Mouse (Mus musculus): ENCODE results near the gene Nacc1. TPM values are rescaled to one million over a fixed set of nuclear protein-coding genes. Genes with fewer than 3 reads are reported as not detected.

Gene Nacc1
- total RNA-seq, 2 experiments from 2014 or later: 50.2 TPM

DNA sequence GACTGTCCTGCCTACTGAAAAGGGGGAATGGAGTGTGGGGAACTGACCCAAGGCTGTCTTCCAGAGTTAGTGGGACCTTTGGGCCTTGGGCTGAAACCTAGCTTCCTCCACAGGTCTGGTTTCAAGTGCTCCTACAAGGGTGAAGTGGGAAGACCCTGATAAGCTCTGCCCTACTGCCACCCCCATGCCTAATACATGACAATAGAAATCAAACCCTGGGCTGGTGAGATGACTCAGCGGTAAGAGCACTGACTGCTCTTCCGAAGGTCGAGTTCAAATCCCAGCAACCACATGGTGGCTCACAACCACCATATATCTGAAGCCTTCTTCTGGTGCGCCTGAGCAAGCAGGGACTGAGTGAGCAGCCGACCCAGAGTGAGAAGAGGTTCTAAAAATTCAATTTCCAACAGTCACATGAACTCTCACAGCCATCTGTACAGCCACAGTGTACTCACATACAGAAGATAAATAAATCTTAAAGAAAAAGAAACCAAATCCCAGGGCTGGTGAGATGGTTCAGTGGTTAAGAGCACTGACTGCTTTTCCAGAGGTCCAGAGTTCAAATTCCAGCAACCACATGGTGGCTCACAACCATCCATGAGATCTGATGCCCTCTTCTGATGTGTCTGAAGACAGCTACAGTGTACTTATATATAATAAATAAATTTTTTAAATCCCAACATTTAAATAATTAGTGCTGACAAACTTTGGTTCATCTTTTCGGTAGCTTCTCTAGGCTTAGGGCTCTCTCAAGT lies 18.8 kb downstream of the Nacc1 start:
- DNase-seq: no peak
- intact Hi-C loops (cut with DNase I): no loop called here

DNA sequence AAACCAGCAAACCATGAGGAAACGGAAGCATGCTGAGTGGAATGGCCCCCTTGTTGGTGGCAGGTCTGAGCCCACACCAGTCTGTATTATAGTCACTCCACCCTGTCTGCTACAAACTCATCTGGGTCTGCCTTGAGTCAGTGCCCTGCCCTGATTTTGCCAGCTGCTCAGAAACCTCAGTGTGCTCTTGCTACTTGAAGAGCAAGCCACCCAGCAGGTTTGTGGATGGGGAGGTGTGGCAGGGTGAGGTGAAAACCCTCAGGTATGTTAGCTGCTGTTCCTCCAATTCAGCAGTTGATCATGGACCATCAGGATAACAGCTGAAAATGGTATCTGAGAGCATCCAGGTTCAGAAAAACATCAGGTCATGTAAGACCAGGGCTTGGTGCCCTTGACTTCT lies 19.6 kb downstream of the Nacc1 start:
- DNase-seq: no peak
- intact Hi-C loops (cut with DNase I): no loop called here

DNA sequence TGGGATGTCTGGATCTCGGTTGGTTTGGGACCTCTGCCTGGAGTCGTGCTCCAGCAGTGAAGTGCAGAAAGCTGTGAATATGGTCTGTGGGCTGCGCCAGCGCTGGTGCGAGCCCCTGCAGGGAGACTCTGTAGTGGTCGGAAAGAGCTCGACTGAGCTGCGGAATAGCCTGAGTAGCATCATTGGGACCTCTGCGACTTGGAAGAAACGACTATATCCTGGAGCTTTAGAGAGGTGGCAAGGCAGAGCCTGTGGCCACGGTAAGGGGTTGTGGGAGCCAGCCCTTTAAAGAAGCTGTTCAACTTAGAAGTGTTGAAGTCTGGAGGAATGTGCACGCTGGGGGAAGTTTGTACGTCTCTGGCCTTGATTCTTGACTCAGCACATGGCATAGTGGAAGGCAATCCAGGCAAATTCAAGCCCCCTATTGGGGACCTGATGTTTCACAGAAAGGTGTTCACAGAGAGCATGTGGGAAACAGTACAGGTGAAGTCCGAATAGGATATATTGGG lies 22.2 kb downstream of the Nacc1 start:
- DNase-seq: no peak
- intact Hi-C loops (cut with DNase I): loop anchor here (1.0 kb wide), 1 partner anchor 22 kb away; the partner anchor contains the start of gene Nacc1

DNA sequence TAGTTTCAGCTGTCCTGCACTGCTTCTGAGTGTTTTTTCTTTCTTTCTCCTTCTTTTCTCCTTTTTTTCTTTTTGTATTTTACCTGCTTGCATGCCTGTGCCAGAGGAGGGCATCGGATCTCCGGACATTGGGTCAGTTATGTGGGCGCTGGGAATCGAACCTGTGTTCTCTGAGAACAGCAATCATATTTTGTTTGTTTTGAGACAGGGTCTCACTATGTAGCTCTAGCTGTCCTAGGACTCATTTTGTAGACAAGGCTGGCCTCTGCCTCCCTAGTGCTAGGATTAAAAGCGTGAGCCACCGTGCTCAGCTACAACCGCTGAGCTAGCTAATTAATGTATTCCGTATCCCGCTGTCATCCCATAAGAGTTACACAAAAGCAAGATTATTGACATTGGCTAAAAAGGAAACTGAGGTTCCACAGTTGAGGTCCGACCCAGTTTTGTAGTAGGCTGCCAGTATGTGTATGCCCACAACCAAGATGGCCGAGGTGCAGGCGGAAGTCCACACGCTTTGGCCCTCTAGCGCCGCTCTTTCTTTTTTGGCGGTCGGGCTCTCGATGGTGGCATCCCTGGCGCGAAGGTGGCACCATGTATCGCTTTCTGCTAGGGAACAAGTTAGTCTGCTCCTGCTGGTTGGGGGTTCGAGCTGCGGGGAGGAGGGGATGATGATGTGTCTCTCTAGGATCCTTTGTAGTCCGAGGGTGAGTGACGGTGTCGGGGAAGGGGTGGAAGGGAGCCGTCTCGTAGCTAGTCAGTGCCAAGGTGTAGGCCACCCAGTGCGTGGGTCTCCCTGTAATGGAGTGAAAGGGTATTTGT lies 22.9 kb downstream of the Nacc1 start:
- DNase-seq: peak; percentile 85 to 88
- intact Hi-C loops (cut with DNase I): loop anchor here (1.0 to 5.0 kb wide), 3 partner anchors 23 to 462 kb away; partner anchors contain the start of genes Junb and Nacc1

DNA sequence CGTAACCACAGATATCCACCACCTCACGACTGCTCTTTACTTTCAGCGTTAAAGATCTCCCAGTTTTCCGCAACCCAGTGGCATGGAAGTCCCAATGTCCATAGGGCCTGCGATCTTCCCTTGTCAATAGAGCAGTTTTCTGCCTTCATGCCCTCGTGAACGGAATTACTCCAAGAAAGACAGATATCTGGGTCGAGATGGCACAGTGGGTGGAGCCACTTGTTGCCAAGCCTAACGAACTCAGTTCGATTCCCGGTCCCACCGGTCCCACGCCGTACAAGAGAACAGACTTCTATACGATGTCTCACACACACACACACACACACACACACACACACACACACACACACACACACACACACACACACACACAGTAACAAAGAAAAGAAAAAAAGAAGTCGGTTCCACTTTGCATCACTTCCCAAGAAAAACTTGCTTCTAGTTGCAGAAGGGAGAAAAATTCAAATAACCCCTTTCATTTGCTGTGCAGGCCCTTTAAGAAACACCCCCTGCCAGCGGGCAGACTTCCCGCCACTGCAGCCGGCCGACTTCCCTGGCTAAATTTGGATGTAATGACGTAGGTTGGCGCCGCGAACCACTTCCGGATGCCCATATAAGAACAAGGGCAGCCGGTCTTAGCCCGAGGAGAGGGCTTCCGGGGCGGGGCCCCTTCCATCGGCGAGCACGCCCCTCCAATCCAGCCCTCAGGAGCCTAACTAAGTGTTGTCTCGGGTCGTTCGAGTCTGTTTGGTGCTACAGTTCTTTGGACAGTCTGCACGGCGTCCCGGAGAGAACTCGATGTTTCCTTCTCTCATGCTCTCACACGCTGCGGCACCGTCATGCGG lies 24.0 kb downstream of the Nacc1 start:
- intact Hi-C loops (cut with DNase I): loop anchor here (5.0 kb wide), 2 partner anchors 314 to 461 kb away; partner anchors contain the start of gene Junb
- peak; percentile 99 for DNase-seq

DNA sequence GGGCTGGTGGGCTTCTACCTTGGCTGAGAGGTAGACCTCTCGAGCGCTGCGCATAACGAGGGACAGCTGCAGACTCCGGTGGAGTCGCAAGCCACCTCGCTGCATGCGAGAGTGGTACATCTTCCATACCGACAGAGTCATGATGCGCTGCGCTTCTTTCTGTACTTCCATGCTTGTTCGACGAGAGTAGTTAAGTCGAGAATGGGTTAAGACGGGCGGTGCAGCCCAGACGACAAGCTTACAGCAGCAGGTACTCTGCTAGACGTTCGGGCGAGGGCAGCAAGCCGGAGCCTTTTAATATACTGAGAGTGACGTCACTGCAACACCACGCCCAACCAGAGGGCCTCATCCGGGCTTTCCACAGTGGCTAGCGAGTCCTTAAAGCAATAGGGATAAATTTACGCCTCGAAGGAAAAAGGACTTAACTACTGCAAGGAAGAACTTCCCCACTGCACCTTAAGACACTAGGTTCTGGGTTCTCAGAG lies 25.0 kb downstream of the Nacc1 start, which contains the start of gene Ier2:
Gene Ier2, minus strand, starts transcription at position 272 of the 485 bp plus-strand sequence.
- DNase-seq: peak; percentile 98
- intact Hi-C loops (cut with DNase I): loop anchor here (1.0 to 5.0 kb wide), 3 partner anchors 23 to 460 kb away; partner anchors contain the start of gene Junb

DNA sequence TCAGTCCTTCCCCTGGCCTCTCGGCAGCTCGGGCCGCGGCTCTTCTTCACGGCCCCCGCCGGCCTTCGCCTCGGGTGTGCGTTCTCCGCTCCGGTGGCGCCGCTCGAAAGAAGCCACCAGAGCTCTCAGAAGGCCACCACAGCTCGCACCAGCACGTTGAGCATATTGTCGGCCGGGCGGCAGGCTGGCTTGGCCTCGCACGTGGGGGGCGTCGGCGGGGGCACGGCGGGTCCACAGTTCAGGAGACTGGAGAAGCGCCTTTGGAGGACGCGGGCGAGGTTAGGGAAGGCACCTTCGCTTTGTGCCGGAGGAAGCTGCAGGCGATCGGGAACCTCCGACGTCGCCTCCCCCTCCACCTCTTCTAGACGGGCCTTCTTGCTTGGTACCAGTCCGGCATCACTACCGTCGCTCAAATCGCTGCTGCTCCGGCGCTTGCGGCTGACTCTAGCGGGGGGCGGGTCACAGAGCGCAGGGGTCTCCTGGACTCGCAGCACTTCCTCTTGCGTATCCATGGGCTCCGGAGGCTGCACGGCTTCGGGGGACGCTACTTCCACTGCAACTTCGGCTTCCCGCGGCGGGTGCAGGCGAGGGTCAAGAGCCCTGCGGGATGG lies 25.6 kb downstream of the Nacc1 start:
- no peak for DNase-seq
- intact Hi-C loops (cut with DNase I): loop anchor here (1.0 to 5.0 kb wide), 4 partner anchors 23 to 460 kb away; partner anchors contain the start of gene Junb

DNA sequence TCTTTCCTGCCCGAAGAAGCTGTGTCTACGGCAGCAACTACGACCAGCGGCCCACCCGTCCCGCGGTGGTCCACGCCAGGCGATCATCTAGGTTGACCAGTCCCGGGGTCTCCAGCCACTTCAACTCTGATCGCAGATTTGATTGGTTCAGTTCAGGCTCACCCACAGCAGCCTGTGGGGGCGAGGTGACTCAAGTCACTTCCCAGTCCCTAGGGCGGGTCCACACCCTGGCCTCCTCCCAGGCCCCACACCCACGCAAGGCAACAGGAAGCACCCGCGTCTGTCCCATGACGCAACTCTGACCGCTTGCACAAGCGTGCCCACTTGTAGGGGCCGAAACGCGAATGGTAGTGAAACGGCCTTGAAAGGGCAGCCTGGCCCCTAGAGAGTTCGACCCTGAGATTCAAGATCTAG lies 26.2 kb downstream of the Nacc1 start:
- intact Hi-C loops (cut with DNase I): loop anchor here (2.0 to 5.0 kb wide), 3 partner anchors 41 to 459 kb away; partner anchors contain the start of gene Junb
- DNase-seq: peak; percentile 94

DNA sequence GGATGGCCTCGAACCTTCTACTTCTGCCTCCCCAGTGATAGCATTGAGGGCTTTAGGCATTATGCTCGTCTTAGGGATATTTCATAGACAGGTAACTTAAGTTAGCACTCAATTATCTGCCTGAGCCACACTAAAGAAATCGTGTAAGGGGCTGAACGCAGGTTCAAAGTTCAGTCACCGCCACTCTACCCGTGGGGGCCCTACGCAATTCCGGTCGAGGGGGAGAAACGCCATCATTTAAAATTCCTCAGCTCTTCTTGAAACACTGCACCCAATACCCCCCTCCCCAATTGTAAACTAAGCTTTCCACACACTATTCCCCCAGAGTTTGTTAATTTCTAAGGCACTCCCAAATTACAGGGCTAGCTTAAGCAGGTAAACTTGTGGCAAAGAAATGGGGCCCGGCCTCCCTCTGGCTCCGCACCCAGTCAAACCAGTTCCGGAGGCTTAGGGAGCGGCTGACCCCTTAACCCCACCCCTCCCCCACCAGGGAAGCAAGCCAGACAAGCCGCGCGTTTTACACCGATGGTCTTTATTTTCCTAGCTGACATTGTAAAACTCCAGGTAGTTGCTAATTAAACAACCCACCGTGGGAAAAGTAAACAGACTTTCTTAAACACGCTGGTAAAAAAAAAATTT lies 26.7 kb downstream of the Nacc1 start:
- peak; percentile 60 to 66 for DNase-seq

DNA sequence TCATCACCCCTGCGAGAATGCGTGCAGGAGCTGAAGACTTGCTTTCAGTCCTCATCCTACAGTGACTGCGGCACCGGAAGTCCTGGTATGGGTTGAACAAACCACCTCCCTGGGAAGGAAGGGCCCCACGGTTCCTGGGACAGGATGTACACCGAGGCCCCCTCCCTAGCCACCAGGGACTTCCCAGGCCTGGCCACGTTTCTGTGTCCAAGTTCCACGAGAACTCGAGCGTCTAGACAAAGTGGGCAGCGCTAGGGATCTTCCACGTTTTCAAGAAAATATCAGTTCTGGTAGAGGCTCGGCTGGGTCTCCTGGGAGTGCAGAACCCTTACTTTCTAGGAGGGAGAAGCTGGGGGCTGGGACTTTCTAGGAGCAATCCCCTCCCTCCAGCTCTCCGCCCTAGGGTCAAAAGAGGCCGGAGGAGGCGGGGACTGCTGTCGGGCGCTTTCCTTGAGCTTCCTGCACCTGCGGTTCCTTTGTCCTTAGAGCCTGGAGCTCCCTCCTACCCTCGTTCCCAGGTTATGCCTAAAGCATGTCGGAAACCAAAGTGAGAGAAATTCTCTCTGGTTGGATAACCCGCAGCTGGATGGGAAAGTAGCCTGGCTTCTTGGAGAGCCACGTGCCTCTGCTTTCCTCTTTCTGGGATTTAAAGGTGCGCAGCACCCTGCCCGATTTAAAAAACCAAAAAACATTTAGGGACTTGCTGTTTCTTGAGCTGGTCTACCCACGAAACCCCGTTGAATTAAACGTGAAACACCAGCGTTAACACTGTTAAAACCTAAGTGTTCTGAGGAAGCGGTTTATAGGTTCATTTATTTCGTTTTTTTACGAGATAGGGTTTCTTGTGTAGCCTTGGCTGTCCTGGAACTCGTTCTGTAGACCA lies 27.5 kb downstream of the Nacc1 start:
- intact Hi-C loops (cut with DNase I): loop anchor here (2.0 to 5.0 kb wide), 3 partner anchors 43 to 458 kb away; partner anchors contain the start of gene Junb
- DNase-seq: peak; percentile 77

More for the DNA sequence above, 26.7 kb downstream of the Nacc1 start:
- intact Hi-C loops (cut with DNase I): loop anchor here (2.0 to 5.0 kb wide), 3 partner anchors 42 to 459 kb away; partner anchors contain the start of gene Junb

DNA sequence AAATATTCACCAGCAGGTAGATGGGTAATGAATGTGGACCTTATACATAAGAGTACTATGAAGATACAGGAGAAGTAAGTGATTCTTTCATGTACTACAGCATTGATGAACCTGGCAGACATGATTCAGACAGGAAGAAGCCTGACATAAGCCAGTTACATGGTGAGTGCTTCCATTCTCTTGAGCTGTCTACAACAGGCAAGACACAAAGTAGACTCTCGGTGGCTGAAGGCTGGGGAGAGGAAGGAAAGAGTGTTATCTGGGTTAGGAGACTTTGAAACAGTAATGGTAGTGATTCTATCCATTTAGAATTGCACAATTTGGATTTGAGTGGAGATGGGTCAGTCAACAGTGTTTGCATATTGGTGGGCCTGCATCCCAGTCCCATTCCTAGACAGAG lies 28.7 kb downstream of the Nacc1 start:
- intact Hi-C loops (cut with DNase I): no loop called here
- no peak for DNase-seq

DNA sequence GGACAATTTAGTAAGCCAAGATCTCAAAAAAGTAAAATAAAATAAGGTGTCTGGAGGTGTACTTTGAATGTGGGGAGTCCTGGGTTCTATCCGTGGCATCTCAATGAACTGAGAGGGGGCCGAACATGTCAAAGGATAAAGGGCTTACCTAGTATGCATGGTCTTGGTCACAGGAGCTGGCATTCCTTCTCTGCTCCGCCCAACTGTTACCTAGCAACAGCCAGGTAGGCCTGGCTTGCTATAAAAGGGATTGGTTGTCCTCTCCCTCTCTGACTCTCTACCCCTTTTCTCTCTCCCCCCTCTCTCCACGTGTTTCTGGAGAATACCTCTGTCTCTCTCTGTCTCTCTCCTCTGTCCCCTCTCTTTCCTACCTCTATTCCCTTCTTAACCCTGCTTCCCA lies 30.0 kb downstream of the Nacc1 start:
- intact Hi-C loops (cut with DNase I): no loop called here
- no peak for DNase-seq

DNA sequence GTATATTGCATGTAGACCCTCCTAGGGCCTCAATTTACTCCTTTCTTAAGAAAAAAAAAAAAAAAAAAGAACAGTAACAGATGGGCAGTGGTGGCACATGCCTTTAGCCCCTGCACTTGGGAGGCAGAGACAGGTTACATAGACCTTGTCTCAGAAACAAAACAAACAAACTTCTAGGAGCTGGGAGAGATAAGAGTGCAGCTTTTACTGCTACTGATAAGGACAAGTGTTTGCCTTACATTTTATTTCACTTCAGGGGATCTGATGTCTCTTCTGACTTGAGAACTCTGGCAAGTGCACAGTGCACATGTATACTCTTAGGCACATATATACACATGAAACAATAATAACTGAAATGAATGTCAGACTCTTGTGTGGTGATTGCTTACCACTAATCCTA lies 30.5 kb downstream of the Nacc1 start:
- intact Hi-C loops (cut with DNase I): no loop called here
- DNase-seq: no peak

DNA sequence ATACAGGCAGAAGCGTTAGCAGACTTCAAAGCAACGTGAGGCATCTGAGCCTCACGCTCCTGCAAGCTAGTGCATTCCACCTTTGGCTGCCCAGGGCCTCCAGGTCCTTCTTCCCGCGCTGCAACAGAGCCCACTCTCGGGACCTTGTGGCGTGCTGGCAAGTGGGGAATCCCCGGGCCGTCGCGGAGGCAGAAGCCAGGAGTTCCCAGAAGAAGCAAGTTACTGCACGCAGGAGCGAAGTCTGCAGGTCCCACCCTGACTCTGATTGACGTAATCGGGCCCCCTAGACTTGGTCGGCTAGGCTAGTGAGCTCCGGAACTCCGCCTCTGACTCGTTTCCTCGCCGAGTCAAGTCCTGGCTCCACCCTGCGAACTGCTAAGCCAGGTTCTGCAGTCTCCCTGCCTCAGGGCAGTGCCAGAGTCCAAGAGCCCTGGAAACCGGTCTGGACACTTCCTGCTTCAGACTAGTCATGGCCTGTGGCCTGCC lies 31.0 kb downstream of the Nacc1 start:
- peak; percentile 84 to 86 for DNase-seq
- intact Hi-C loops (cut with DNase I): no loop called here

DNA sequence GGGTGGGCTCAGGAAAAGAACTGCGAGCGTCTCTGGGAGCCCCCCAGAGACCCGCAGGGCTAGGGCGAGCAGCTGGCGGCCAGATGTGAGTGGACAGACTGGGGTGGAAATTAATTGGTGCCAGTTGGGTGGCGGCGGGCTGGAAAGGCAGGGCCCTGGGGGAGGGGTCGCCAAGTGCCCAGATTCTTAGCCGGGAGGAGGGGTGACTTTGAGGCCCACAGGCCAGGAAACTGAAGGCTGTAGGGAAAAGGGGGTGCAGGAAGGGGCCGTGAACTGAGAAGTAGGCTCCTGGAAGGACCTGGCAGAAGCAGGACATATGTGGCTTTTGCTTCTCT lies 31.5 kb downstream of the Nacc1 start:
- peak in 1 of 2 experiments; percentile 53 for DNase-seq
- intact Hi-C loops (cut with DNase I): no loop called here

DNA sequence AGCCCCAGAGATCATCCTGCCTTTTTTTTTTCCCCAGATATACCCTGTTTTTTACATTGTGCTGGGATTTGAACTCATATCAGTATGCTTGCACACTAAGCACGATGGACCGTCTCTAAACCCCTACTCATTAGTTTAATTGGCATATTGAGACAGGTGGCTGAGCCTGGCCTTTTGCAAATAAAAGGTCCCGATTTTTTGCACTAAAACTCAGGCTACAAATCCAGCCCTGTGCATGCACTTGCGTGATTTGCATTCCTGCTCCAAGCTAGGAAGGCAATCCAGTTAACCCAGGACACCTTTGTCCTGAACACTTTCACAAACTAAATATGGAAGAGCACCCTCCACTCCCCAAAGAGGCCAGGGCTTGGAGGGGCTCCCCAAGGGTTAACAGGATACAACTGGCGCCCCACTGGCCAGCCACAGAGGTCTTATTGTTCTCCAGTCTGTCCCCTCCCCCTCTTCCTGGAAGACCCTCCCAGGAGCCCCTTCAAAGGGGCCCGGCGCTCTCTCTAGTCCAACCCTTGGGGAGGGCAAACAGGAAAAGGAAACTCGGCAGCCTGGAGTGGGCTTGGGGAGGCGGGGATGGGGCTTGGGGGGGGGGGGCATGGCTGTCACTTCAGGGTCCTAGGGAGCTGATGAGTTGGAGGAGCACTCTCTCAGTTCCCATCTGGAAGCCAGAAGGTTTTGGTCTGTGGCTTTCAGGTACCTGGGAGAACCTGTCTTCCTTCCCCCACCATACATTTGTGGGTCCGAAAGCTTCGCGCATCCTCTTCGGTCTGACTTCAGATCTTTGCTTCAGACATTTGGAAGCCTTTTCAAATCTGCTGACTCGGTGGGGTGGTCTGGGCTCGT lies 32.1 kb downstream of the Nacc1 start:
- intact Hi-C loops (cut with DNase I): loop anchor here (1.0 kb wide), 1 partner anchor 12 kb away; no protein-coding TSS in a partner anchor
- peak; percentile 50 to 60 for DNase-seq

DNA sequence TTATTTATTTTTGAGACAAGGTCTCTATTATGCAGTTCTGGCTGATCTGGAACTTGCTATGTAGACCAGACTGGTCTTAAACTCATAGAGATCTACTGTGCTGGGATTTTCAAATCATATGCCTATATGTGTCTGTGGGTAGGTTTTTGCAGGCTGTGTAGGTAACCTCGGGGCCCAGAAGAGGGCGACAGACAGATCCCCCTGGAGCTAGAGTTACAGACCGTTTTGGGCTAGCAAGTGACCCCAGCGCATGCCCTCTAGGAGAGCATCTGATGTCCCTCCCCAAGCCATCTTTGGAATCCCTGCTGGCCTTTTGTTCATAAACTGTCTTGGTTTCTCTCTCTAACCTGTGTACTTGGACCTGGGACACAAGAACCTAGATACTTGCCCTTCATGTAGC lies 33.1 kb downstream of the Nacc1 start:
- intact Hi-C loops (cut with DNase I): no loop called here
- no peak for DNase-seq
